Mouse (Mus musculus) 416B (cell line): Measurements from ENCODE around the gene Olfr646.
A peak's percentile ranks its signal among the peaks of the same experiment; 100 is the strongest.

ENCODE experiments used
- DNase-seq: peaks from one replicate; pipeline ENCODE4 v3.0.0; 2011; ENCODE audit warnings: low read depth

The Olfr646 gene

GRCm38 (mm10) chr7:104104757-104104972 lies at the start of gene Olfr646:
Gene Olfr646, plus strand, starts transcription at chr7:104104873.
- DNase-seq = no peak

GRCm38 (mm10) chr7:104059215-104059614 lies 45.5 kb upstream of the Olfr646 start:
- DNase-seq = peak; percentile 23

- no peak for DNase-seq
Observed at GRCm38 (mm10) chr7:104061345-104061744, 43.3 kb upstream of the Olfr646 start, which contains the start of gene 4930516K23Rik. Gene 4930516K23Rik, minus strand, starts transcription at chr7:104061445.

GRCm38 (mm10) chr7:104071769-104072168 lies 32.9 kb upstream of the Olfr646 start, which contains the start of gene Olfr644:
Gene Olfr644, minus strand, starts transcription at chr7:104071869.
- DNase-seq = no peak

GRCm38 (mm10) chr7:104085365-104085764 lies 19.3 kb upstream of the Olfr646 start, which contains the start of gene Olfr645:
Gene Olfr645, minus strand, starts transcription at chr7:104085465.
- no peak for DNase-seq

- DNase-seq = peak; percentile 99
Observed at GRCm38 (mm10) chr7:104103913-104104756, 538 bp upstream of the Olfr646 start.

- no peak for DNase-seq
Observed at GRCm38 (mm10) chr7:104129726-104130125, 25.1 kb downstream of the Olfr646 start, which contains the start of gene Ubqln5. Gene Ubqln5, minus strand, starts transcription at chr7:104129826.

- no peak for DNase-seq
Observed at GRCm38 (mm10) chr7:104137305-104137704, 32.6 kb downstream of the Olfr646 start, which contains the start of gene Olfr643. Gene Olfr643, minus strand, starts transcription at chr7:104137405.

- no peak for DNase-seq
Observed at GRCm38 (mm10) chr7:104143179-104143578, 38.5 kb downstream of the Olfr646 start, which contains the start of gene Ubqln3. Gene Ubqln3, minus strand, starts transcription at chr7:104143279.

GRCm38 (mm10) chr7:104150456-104150855 lies 45.8 kb downstream of the Olfr646 start, which contains the start of gene Ubqlnl:
Gene Ubqlnl, minus strand, starts transcription at chr7:104150556.
- DNase-seq = no peak
